Comparison of ENCODE assay signal across 9 mouse cellular contexts in genomic region chr4:45878929-45879328, GRCm38 (mm10). TPM values are rescaled to one million over a fixed set of nuclear protein-coding genes. Genes with fewer than 3 reads are reported as not detected.
A peak's percentile ranks its signal among the peaks of the same experiment; 100 is the strongest.
DNase-seq lines count a peak whose midpoint lies in the region; TF ChIP-seq lines count a peak whose summit lies in the region.
"Had no signal": no experiment of that assay in that cellular context is flagged by ENCODE, and none has a peak within 500 bp of the region (broad histone marks: within the 10 kb centered on the region; RNA-seq: fewer than 3 reads in every experiment).

No protein-coding gene starts in this region.

- peaks cover 11% of the 10 kb centered on the region; the same call in 1 of the 2 replicates for H3K4me1 ChIP-seq in thymus, adult 2 months (replicated peaks; ENCODE audit: control insufficient read depth, insufficient read depth, low read length)
- H3K4me1 ChIP-seq: midbrain, embryonic 12.5 days had no signal

- intact Hi-C loops in gastrocnemius, adult 2 months (cut with DNase I), result no loop called here

- 54% methylated on average over 5 of the region's 5 CpGs for WGBS in thymus, adult 2 months

- H3K4me3 ChIP-seq in gastrocnemius, adult 2 months, result no peak overlapping the region
- no peak overlapping the region for H3K4me3 ChIP-seq in thymus, adult 2 months (ENCODE audit: control insufficient read depth, insufficient read depth, low read length)
- H3K4me3 ChIP-seq: midbrain, embryonic 12.5 days had no signal

- H3K27ac ChIP-seq in gastrocnemius, adult 2 months, result no peak overlapping the region
- no peak overlapping the region for H3K27ac ChIP-seq in thymus, adult 2 months (ENCODE audit: control insufficient read depth, insufficient read depth, low read length)
- H3K27ac ChIP-seq: midbrain, embryonic 12.5 days had no signal

- no peak for DNase-seq in gastrocnemius, adult 2 months
- DNase-seq in gastrocnemius, postnatal 4 days (ENCODE audit: low spot score in 2 of 2), result no peak
- DNase-seq in thymus, adult 2 months, result peak; percentile 27
- DNase-seq in thymus, adult 18-20 months, result no peak
- DNase-seq in cerebellum, postnatal 25 days, result peak; percentile 16 to 65
- DNase-seq in kidney, postnatal 14 days, result peak; percentile 51
- DNase-seq in lung, postnatal 14 days, result peak; percentile 56
- no peak for DNase-seq in testis, postnatal 10 days (ENCODE audit: low spot score)

- TF ChIP-seq POLR2A in thymus, adult 2 months (IDR thresholded peaks at IDR 0.05; ENCODE audit: control insufficient read depth, extremely low read depth, insufficient read depth, low read length, poor library complexity), result no peak

- no peaks in the 10 kb centered on the region for H3K27me3 ChIP-seq in thymus, adult 2 months (ENCODE audit: control insufficient read depth, insufficient read depth, low read length)

- peak; percentile 73 for TF ChIP-seq CTCF in gastrocnemius, adult 2 months (IDR thresholded peaks at IDR 0.05)
- no peak for TF ChIP-seq CTCF in thymus, adult 2 months (IDR thresholded peaks at IDR 0.05; ENCODE audit: borderline replicate concordance, control insufficient read depth, extremely low read depth, insufficient read depth, low read length, poor library complexity)

- no peaks in the 10 kb centered on the region for H3K36me3 ChIP-seq in thymus, adult 2 months (ENCODE audit: control insufficient read depth, insufficient read depth, low read length)
- H3K36me3 ChIP-seq: midbrain, embryonic 12.5 days had no signal

RNA-seq across cellular contexts. Expression of gene Ccdc180, which starts 11.2 kb away (rescaled TPM):
- not detected for total RNA-seq in gastrocnemius, adult 2 months (2021)
- total RNA-seq in gastrocnemius, postnatal 4 days (2021), result not detected
- 0.05 TPM in 1 of 2 replicates, not detected in the other for polyA plus RNA-seq in thymus, adult 2 months (2012; rRNA removed)
- polyA plus RNA-seq: midbrain, embryonic 12.5 days had no signal

RNA-seq across cellular contexts. Expression of gene Stra6l, which starts 30.5 kb away (rescaled TPM):
- total RNA-seq in gastrocnemius, adult 2 months (2021), result not detected
- under 1 TPM in 1 of 2 experiments, not detected in 1; 0.10 TPM for total RNA-seq in gastrocnemius, postnatal 4 days (2021)
- polyA plus RNA-seq in thymus, adult 2 months (2012; rRNA removed), result 1.3 and 1.7 TPM in 2 replicates

RNA-seq across cellular contexts. Expression of gene Igfbpl1, which starts 52.2 kb away (rescaled TPM):
- total RNA-seq in gastrocnemius, adult 2 months (2021), result not detected
- total RNA-seq in gastrocnemius, postnatal 4 days (2021), result not detected
- polyA plus RNA-seq in thymus, adult 2 months (2012; rRNA removed), result 0.15 and 0.27 TPM in 2 replicates

Comparison
In these comparisons a context has a peak if more than half of its experiments do, and no peak if none do; other contexts are left out.
1. DNase-seq: peak in thymus, adult 2 months (single experiment), cerebellum, postnatal 25 days (2 of 2), kidney, postnatal 14 days (single experiment) and lung, postnatal 14 days (single experiment); none in gastrocnemius, adult 2 months (single experiment), gastrocnemius, postnatal 4 days (0 of 2), thymus, adult 18-20 months (0 of 2) and testis, postnatal 10 days (single experiment).